Mouse (Mus musculus) erythroblast, embryonic 14.5 days (primary cell): Measurements from ENCODE around the gene Duxbl3.

Experiments
- GATA1 ChIP-seq: IDR thresholded peaks from 2 replicates; pipeline ENCODE4 v1.6.1; 2012; ENCODE audit warnings: low read length, inconsistent platforms, mixed read lengths
- TAL1 ChIP-seq: IDR thresholded peaks from 3 replicates; pipeline ENCODE4 v1.6.1; 2012; ENCODE audit warnings: low read length, inconsistent platforms, mixed read lengths

DNA sequence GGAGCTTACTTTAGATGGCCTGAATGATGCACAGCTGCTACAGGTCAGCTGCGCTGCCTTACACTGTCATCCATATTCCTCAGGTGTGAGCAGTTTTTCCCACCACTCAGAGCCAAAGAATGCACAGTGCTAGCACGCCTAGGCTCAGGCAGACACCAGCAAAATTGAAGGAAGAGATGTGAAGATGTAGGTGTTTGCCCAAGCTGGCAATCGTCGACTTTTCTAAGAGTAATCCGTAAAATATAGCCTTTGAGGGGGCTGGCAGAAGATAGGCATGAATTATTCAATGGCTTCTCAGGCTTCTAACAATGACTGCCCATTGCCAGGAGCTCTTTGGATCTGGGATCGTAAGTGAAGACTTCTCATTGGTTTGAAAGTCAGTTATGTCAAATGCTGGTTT lies 51.1 kb downstream of the Duxbl3 start:
- no peak for TF ChIP-seq TAL1
- no peak for TF ChIP-seq GATA1
